Mouse (Mus musculus): ENCODE results near the gene Rasgef1c. TPM values are rescaled to one million over a fixed set of nuclear protein-coding genes. Genes with fewer than 3 reads are reported as not detected.

The Rasgef1c gene
- total and polyA plus RNA-seq, 2 experiments from 2014 or later, result not detected

DNA sequence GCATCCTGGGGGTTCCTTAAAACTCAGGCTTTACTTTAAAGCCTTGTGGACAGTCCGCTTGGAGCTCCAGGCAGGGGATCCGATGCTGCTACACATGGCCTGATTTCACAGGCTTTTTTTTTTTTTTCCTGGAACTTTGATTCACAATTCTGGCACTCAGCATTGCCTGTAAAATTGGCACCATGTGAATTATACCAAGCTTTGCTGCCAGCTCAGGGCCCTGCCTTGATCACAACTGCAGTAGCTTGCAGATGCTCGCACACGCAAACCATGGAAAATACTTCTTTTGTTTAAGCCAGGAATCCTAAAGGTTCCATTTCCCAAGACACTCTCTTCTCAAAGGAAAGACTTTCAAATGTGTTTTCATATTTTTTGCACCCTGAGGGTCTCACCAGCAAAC, 44.1 kb downstream of the Rasgef1c start:
- Histone ChIP-seq H3K27ac (ENCODE audit: low read depth) (no peak overlapping the region), H3K9ac (replicated peaks; ENCODE audit: low read depth, low read length) (no peak overlapping the region), H3K36me3 (replicated peaks; ENCODE audit: control insufficient read depth, insufficient read depth, low read length) (no peaks in the 10 kb centered on the region), H3K4me1 (ENCODE audit: control insufficient read depth, insufficient read depth) (no peaks in the 10 kb centered on the region), H3K27me3 (ENCODE audit: control insufficient read depth, insufficient read depth, low read length) (no peaks in the 10 kb centered on the region), H3K4me2 (ENCODE audit: low read depth, low read length) (no peak overlapping the region), H3K4me3 (ENCODE audit: low read depth, low read length) (no peak overlapping the region), H3K9me3 (replicated peaks; ENCODE audit: control insufficient read depth, low read length) (no peaks in the 10 kb centered on the region)
- DNase-seq (ENCODE audit: low spot score) (no peak), ATAC-seq (ENCODE audit: insufficient read depth, low read depth) (no peak)
- WGBS, result 87% methylated on average over 4 of the region's 4 CpGs
- TF ChIP-seq EP300 (IDR thresholded peaks at IDR 0.05; ENCODE audit: low read depth) (no peak), CTCF (IDR thresholded peaks at IDR 0.05; ENCODE audit: low read depth) (no peak)

DNA sequence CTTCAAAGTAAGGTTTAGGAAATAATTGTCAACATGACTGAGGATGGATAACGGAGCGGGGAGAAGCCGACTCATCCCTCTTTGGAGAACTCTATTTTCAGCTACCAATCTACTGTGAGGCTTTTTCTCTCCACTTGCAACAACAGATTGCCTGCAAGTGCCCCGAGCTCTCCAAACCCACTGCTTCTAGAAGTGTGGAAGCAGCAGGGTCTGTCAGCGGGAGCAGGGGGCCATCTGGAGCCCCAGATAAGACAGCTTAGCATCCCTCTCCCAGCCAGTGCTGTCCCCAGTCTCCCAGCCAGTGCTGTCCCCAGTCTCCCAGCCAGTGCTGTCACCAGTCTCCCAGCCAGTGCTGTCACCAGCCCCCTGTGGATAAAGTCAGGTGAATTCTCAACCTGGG, 48.2 kb downstream of the Rasgef1c start:
- no peaks in the 10 kb centered on the region for H3K4me1 ChIP-seq (ENCODE audit: control insufficient read depth, insufficient read depth)
- 60% methylated on average over 5 of the region's 5 CpGs for WGBS

DNA sequence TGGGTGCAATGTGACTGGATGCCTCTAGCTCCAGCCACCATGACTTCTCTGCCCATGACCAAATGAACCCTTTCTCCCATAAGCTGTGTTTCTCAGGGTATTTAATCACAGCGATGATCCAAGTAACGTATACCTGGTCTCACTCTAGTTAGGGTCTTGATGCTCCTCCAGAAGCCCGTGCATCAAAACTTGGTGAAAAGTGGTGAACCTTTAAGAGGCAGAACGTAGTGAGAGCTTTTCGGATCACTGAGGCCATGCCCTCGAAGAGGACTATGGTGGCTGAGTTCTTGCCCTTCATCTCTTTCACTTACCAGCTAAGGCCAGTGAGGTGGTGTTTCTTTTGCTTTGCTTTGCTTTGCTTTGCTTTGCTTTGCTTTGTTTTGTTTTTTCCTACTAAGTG, 52.0 kb downstream of the Rasgef1c start:
- Histone ChIP-seq H3K27ac (ENCODE audit: low read depth) (no peak overlapping the region), H3K4me2 (ENCODE audit: low read depth, low read length) (no peak overlapping the region), H3K4me3 (ENCODE audit: low read depth, low read length) (no peak overlapping the region), H3K9me3 (replicated peaks; ENCODE audit: control insufficient read depth, low read length) (no peaks in the 10 kb centered on the region), H3K4me1 (ENCODE audit: control insufficient read depth, insufficient read depth) (no peaks in the 10 kb centered on the region), H3K27me3 (ENCODE audit: control insufficient read depth, insufficient read depth, low read length) (peaks cover 14% of the 10 kb centered on the region; the same call in 1 of the 2 replicates), H3K9ac (replicated peaks; ENCODE audit: low read depth, low read length) (no peak overlapping the region), H3K36me3 (replicated peaks; ENCODE audit: control insufficient read depth, insufficient read depth, low read length) (no peaks in the 10 kb centered on the region)
- DNase-seq (ENCODE audit: low spot score) (no peak), ATAC-seq (ENCODE audit: insufficient read depth, low read depth) (no peak)
- WGBS, result 91% methylated on average over 6 of the region's 6 CpGs
- TF ChIP-seq EP300 (IDR thresholded peaks at IDR 0.05; ENCODE audit: low read depth) (no peak), CTCF (IDR thresholded peaks at IDR 0.05; ENCODE audit: low read depth) (no peak)

More for the DNA sequence above, 48.2 kb downstream of the Rasgef1c start:
- TF ChIP-seq EP300 (IDR thresholded peaks at IDR 0.05; ENCODE audit: low read depth), result no peak
- no peak for TF ChIP-seq CTCF (IDR thresholded peaks at IDR 0.05; ENCODE audit: low read depth)
- H3K9ac ChIP-seq (replicated peaks; ENCODE audit: low read depth, low read length), result no peak overlapping the region
- no peak overlapping the region for H3K4me2 ChIP-seq (ENCODE audit: low read depth, low read length)
- H3K27me3 ChIP-seq (ENCODE audit: control insufficient read depth, insufficient read depth, low read length), result peaks cover 5% of the 10 kb centered on the region; the same call in 1 of the 2 replicates
- no peaks in the 10 kb centered on the region for H3K9me3 ChIP-seq (replicated peaks; ENCODE audit: control insufficient read depth, low read length)
- H3K27ac ChIP-seq (ENCODE audit: low read depth), result no peak overlapping the region
- ATAC-seq (ENCODE audit: insufficient read depth, low read depth) (no peak), DNase-seq (ENCODE audit: low spot score) (no peak)
- no peaks in the 10 kb centered on the region for H3K36me3 ChIP-seq (replicated peaks; ENCODE audit: control insufficient read depth, insufficient read depth, low read length)
- no peak overlapping the region for H3K4me3 ChIP-seq (ENCODE audit: low read depth, low read length)

DNA sequence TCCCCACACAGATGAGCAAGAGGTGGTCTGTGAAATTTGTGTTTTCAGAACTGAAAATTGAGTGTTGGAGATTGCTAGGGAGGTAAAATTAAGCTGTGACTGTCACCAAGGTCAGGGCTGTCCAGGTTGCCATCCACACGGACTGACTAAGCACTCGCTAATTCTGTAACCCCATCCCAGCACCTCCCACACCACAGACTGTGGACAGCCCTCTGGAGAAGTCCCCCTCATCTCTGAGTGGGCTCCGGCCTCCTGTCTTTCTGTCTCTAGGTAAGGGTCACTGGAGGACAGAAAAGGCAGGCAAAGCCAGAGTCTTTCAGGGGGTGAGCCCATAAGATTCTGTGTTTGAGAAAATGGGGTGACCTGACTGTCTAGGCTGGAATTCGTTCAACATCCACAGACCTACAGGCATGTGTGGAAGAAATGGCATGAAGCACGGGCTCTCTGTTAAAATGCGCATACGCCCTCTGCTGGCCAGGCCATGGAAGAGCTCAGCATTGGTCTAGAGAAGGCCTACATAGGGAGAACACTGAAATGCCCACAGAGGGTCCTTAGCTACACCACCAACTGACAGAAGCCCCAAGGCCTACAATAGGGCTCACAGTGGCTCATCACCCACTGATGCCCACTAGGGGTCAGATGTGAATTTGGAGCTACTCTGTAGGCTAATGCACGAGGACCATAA, 54.1 kb downstream of the Rasgef1c start:
- Histone ChIP-seq H3K9me3 (replicated peaks; ENCODE audit: control insufficient read depth, low read length) (no peaks in the 10 kb centered on the region), H3K27ac (ENCODE audit: low read depth) (no peak overlapping the region), H3K36me3 (replicated peaks; ENCODE audit: control insufficient read depth, insufficient read depth, low read length) (no peaks in the 10 kb centered on the region), H3K4me1 (ENCODE audit: control insufficient read depth, insufficient read depth) (no peaks in the 10 kb centered on the region), H3K4me2 (ENCODE audit: low read depth, low read length) (no peak overlapping the region), H3K4me3 (ENCODE audit: low read depth, low read length) (no peak overlapping the region), H3K27me3 (ENCODE audit: control insufficient read depth, insufficient read depth, low read length) (peaks cover 19% of the 10 kb centered on the region; the same call in 1 of the 2 replicates), H3K9ac (replicated peaks; ENCODE audit: low read depth, low read length) (no peak overlapping the region)
- peak; percentile 60 for ATAC-seq (ENCODE audit: insufficient read depth, low read depth)
- peak; percentile 70 for DNase-seq (ENCODE audit: low spot score)
- TF ChIP-seq CTCF (IDR thresholded peaks at IDR 0.05; ENCODE audit: low read depth), result peak; percentile 94
- TF ChIP-seq EP300 (IDR thresholded peaks at IDR 0.05; ENCODE audit: low read depth), result no peak
- 20% methylated on average over 8 of the region's 8 CpGs for WGBS

DNA sequence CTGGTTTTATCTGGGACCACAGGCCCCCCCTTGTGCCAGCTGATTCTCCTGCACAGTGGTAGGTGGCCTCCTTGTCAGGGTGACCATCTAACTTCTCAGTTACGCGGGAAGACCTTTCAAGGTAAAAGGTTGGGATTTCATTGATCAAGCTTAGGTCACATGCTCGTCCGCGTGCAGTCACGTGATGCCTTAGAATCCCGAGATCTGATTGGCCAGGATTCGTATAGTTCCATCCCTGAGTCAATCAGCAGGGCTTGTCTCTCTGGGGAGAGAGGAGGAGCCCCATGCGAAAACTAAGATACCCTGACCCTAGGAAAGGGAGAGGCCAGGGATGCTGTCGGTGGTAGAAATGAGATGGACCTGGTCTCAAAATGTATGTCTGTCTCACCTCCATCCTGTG, 56.4 kb downstream of the Rasgef1c start:
- ATAC-seq (ENCODE audit: insufficient read depth, low read depth) (no peak), DNase-seq (ENCODE audit: low spot score) (no peak)
- TF ChIP-seq EP300 (IDR thresholded peaks at IDR 0.05; ENCODE audit: low read depth), result no peak
- no peak for TF ChIP-seq CTCF (IDR thresholded peaks at IDR 0.05; ENCODE audit: low read depth)
- H3K4me3 ChIP-seq (ENCODE audit: low read depth, low read length), result no peak overlapping the region
- WGBS, result 75% methylated on average over 10 of the region's 10 CpGs
- no peak overlapping the region for H3K27ac ChIP-seq (ENCODE audit: low read depth)
- H3K4me2 ChIP-seq (ENCODE audit: low read depth, low read length), result no peak overlapping the region
- H3K27me3 ChIP-seq (ENCODE audit: control insufficient read depth, insufficient read depth, low read length), result peaks cover 25% of the 10 kb centered on the region
- no peaks in the 10 kb centered on the region for H3K9me3 ChIP-seq (replicated peaks; ENCODE audit: control insufficient read depth, low read length)
- no peak overlapping the region for H3K9ac ChIP-seq (replicated peaks; ENCODE audit: low read depth, low read length)
- no peaks in the 10 kb centered on the region for H3K36me3 ChIP-seq (replicated peaks; ENCODE audit: control insufficient read depth, insufficient read depth, low read length)
- H3K4me1 ChIP-seq (ENCODE audit: control insufficient read depth, insufficient read depth), result no peaks in the 10 kb centered on the region

Data from heart, postnatal 0 days (tissue).